Mouse (Mus musculus) lung, embryonic 14.5 days (tissue): ENCODE data around the gene Edil3. TPM values are rescaled to one million over a fixed set of nuclear protein-coding genes. Genes with fewer than 3 reads are reported as not detected.

Experiments
- ATAC-seq: fragments of 200-750 bp; cut with Nextera tagmentation; 2 replicates; pipeline ENCODE4 v1.8.0; 2017; ENCODE audit warnings: mild to moderate bottlenecking, moderate TSS enrichment, moderate library complexity; ENCODE audit not compliant: insufficient read depth
- DNase-seq: peaks from one replicate; pipeline ENCODE4 v3.0.0-alpha.2; 2015
- H3K27ac ChIP-seq: fragments of 300-500 bp; sonication (generic); 2 replicates; pipeline ENCODE4 v1.5.1; 2014; ENCODE audit warnings: low read depth, mild to moderate bottlenecking, moderate library complexity
- H3K27me3 ChIP-seq: fragments of 300-500 bp; sonication (generic); 2 replicates; pipeline ENCODE4 v1.6.1; 2014; ENCODE audit warnings: low read length, control low read depth; ENCODE audit not compliant: insufficient read depth
- H3K36me3 ChIP-seq: fragments of 300-500 bp; sonication (generic); 2 replicates; pipeline ENCODE4 v1.6.1; 2014; ENCODE audit warnings: control low read depth; ENCODE audit not compliant: insufficient read depth
- H3K4me1 ChIP-seq: fragments of 300-500 bp; sonication (generic); 2 replicates; pipeline ENCODE4 v1.6.1; 2014; ENCODE audit warnings: antibody characterized with exemption, control low read depth; ENCODE audit not compliant: insufficient read depth
- H3K4me2 ChIP-seq: fragments of 300-500 bp; sonication (generic); 2 replicates; pipeline ENCODE4 v1.6.1; 2014; ENCODE audit warnings: mild to moderate bottlenecking
- H3K4me3 ChIP-seq: fragments of 300-500 bp; sonication (generic); 2 replicates; pipeline ENCODE4 v1.5.1; 2014; ENCODE audit warnings: low read depth, low read length
- H3K9ac ChIP-seq: fragments of 300-500 bp; sonication (generic); 2 replicates; pipeline ENCODE4 v1.6.1; 2014
- H3K9me3 ChIP-seq: fragments of 300-500 bp; sonication (generic); 2 replicates; pipeline ENCODE4 v1.6.1; 2016; ENCODE audit warnings: low read depth, low read length, control low read depth
- CTCF ChIP-seq: IDR thresholded peaks from 2 replicates; pipeline ENCODE4 v1.5.1; 2016; ENCODE audit warnings: antibody characterized with exemption, low read depth
- WGBS: fragments of 180-500 bp; shearing (Covaris S2); extraction: QIAGEN DNeasy Blood & Tissue Kit; methylation state at CpG from one replicate; pipeline ENCODE4 v1.1.7; 2014; 5-methylcytosine and 5-hydroxymethylcytosine counted together
- polyA plus RNA-seq: library from polyadenylated mRNA; unstranded; fragments of >200 nt; fragmentation: Nextera tagmentation; extraction: Ambion mirVana; gene quantifications from 2 replicates; pipeline ENCODE4 v1.2.1, GENCODE M21; 2014

Edil3 gene
- polyA plus RNA-seq, 1 experiment from 2014 or later = 8.9 TPM

DNA sequence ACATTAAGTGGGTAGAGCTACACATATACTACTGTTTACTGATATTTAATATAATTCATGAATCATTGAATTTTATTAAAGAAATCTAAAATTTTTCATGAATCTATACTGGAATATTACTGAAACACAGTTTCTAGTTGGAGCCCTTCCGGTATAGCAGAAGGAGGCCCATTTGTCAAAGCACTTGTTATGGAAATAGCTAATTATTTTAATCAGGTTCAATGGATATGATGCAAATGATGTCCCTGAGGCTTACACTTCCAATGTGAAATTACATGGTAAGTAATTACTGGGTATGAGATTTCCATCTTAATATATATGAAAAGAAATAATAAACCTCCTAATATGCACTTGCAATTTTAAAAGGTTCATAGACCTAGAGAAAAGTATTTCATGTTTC, 254.9 kb downstream of the Edil3 start:
- DNase-seq = no peak
- Histone ChIP-seq H3K9ac (no peak overlapping the region), H3K4me2 (no peak overlapping the region), H3K36me3 (no peaks in the 10 kb centered on the region), H3K4me3 (no peak overlapping the region), H3K9me3 (no peaks in the 10 kb centered on the region), H3K27me3 (no peaks in the 10 kb centered on the region), H3K27ac (no peak overlapping the region), H3K4me1 (no peaks in the 10 kb centered on the region)
- 88% methylated on average over 1 of the region's 1 CpGs for WGBS
- no peak for ATAC-seq
- TF ChIP-seq CTCF = no peak

DNA sequence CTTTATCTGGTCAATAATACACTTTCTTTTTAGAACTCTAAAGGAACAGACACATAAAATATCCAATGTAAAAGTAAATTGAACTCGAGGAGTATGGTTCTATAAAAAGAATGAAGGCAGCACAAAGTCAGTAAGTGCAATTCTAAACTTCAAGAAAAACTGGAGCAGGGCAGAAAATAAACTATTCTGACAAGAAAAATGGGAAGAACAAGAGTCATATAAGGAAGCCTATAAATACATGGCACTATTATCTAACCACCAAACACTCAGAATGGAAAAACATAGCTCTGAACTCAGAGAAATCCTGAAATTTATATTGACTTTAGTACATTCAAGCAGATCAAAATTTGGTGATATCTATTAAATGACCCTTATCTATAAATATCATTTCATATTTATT, 284.6 kb downstream of the Edil3 start:
- H3K9ac ChIP-seq = no peak overlapping the region
- H3K9me3 ChIP-seq = no peaks in the 10 kb centered on the region
- no peak overlapping the region for H3K4me3 ChIP-seq
- ATAC-seq (no peak), DNase-seq (no peak)
- no peaks in the 10 kb centered on the region for H3K4me1 ChIP-seq
- no peak overlapping the region for H3K27ac ChIP-seq
- H3K36me3 ChIP-seq = no peaks in the 10 kb centered on the region
- 48% methylated on average over 1 of the region's 1 CpGs for WGBS
- no peak for TF ChIP-seq CTCF
- H3K27me3 ChIP-seq = no peaks in the 10 kb centered on the region
- H3K4me2 ChIP-seq = no peak overlapping the region

DNA sequence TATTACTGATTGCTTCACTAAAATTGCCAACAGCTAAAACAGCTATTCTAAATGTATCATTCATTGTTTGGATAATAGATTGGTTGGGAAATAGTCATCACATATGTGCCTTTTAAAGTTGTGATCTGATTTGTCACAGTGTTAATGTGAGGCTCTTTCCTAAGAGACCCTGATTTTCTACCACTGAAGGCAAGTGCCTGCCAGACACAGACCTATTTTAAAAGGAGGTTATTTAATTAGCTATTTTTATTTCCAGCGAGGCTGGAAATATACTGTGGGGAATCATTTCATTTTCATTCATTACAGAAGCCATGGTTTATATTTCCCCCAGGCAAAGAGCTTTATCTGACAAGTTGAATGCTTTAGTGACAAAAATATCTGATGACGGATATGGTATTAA, 296.3 kb downstream of the Edil3 start:
- Histone ChIP-seq H3K4me1 (no peaks in the 10 kb centered on the region), H3K36me3 (no peaks in the 10 kb centered on the region), H3K27me3 (no peaks in the 10 kb centered on the region), H3K4me3 (no peak overlapping the region), H3K9ac (no peak overlapping the region), H3K4me2 (no peak overlapping the region), H3K9me3 (no peaks in the 10 kb centered on the region), H3K27ac (no peak overlapping the region)
- no peak for TF ChIP-seq CTCF
- WGBS = 45% methylated on average over 2 of the region's 2 CpGs
- no peak for ATAC-seq
- DNase-seq = no peak

DNA sequence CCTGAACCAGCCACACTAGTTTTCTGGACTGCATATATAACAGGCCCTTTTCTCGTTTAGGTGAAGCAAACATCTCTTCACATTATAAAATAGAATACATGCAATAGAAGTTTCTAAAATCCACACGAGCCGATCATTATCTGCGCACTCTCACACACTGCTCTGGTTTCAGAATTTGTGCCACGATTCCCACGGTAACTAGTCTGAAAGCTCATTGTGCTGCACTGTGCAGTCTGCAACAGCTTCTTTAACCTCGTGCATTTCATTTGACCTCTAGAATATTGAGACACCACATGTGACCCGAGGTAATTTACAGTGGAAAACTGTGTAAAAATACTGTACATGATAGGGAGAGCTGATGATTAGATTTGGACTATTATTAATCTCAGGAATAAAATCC, 298.5 kb downstream of the Edil3 start:
- no peak for TF ChIP-seq CTCF
- ATAC-seq (no peak), DNase-seq (no peak)
- Histone ChIP-seq H3K27me3 (no peaks in the 10 kb centered on the region), H3K9me3 (no peaks in the 10 kb centered on the region), H3K4me2 (no peak overlapping the region), H3K4me1 (no peaks in the 10 kb centered on the region), H3K27ac (no peak overlapping the region), H3K36me3 (no peaks in the 10 kb centered on the region), H3K9ac (no peak overlapping the region), H3K4me3 (no peak overlapping the region)
- 66% methylated on average over 8 of the region's 8 CpGs for WGBS

DNA sequence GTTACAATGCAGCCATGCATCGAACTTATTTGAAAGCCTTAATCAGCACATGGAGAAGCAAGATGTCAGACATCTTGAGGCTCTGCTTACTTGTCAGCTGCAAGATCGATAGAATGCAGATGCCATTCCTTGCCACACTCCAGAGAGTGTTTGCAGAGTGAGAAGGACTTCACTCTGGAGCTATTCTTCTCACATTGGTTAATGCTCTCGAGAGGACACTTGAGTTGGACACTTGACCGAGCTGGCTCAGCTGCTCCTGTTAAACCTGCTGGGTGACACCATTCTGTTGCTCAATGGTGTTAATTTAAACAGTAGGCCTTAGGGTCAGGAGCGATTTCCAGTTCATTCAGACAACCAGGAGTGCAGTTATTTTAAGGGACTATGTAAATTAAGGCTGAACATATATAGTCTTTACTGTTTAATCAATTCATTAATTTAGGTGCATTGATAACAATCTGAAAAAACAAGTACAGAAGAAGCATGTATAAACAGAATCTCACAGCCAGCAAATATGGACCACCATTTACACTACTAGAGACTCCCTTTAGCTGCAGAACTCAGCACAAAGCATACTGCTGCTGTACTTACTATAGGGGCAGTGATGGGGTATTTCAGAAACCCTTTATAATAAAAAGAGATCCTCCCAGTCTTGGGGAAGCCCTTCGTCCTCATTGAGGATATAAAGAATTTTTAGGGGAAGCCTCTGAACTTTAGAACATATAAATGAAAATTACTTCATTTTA, 301.4 kb downstream of the Edil3 start:
- Histone ChIP-seq H3K4me1 (no peaks in the 10 kb centered on the region), H3K4me3 (no peak overlapping the region), H3K27ac (no peak overlapping the region), H3K27me3 (no peaks in the 10 kb centered on the region), H3K4me2 (0 out of 2 replicates have a peak overlapping the region, but pooled peaks have one; percentile 5), H3K9ac (no peak overlapping the region), H3K9me3 (no peaks in the 10 kb centered on the region), H3K36me3 (no peaks in the 10 kb centered on the region)
- peak; percentile 98 for ATAC-seq
- 42% methylated on average over 6 of the region's 6 CpGs for WGBS
- TF ChIP-seq CTCF = no peak
- DNase-seq = peak; percentile 78

DNA sequence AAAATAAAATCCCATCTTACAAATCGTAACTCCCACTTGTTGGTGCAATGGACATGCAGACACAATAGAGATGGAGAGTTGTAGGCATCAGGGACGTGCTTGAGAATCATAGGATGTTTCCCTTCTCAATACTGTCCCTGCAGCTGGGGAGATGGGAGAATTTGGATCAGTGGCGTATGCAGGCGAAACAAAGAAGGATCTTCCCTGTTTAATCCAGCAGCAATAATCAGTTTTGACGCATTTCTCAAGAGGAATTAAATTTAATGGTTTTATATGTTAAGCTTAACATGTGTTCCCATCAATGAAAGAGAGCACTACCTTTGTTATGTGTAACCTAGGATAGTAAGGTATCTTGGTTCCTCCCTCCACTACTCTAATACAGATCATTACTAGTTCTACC, 302.1 kb downstream of the Edil3 start:
- no peak overlapping the region for H3K4me2 ChIP-seq
- no peak for ATAC-seq
- H3K27ac ChIP-seq = no peak overlapping the region
- no peaks in the 10 kb centered on the region for H3K4me1 ChIP-seq
- H3K9ac ChIP-seq = no peak overlapping the region
- 85% methylated on average over 5 of the region's 5 CpGs for WGBS
- TF ChIP-seq CTCF = no peak
- H3K9me3 ChIP-seq = no peaks in the 10 kb centered on the region
- H3K4me3 ChIP-seq = no peak overlapping the region
- no peak for DNase-seq
- H3K36me3 ChIP-seq = no peaks in the 10 kb centered on the region
- no peaks in the 10 kb centered on the region for H3K27me3 ChIP-seq

DNA sequence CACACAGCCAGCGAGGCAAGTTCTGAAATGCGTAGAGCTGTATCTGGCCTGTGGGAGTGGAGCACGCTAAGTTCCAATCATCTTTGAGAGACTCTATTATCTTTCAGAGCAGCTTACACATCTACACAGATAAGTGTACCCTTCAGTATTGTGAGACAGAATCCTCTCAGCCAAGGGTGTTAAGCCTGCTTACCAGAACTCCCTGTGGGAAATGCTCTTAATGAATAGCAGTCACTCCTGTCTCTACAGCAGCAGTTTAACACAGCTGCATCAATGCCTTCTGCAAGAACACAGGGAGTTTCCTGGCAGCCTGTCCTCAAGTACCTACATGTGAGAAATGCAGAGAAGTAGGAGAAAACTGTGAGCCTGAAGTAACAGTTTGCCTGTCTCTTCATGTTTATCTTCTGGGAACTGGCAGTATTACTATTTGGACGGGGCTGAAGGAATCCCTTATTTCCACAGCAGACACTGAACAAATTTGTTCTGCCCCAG, 324.8 kb downstream of the Edil3 start:
- H3K9me3 ChIP-seq = no peaks in the 10 kb centered on the region
- H3K27me3 ChIP-seq = no peaks in the 10 kb centered on the region
- 45% methylated on average over 4 of the region's 4 CpGs for WGBS
- peak; percentile 12 for DNase-seq
- no peaks in the 10 kb centered on the region; the same call in 1 of the 2 replicates for H3K4me1 ChIP-seq
- peak overlapping the region; percentile 61; the same call in 1 of the 2 replicates for H3K27ac ChIP-seq
- H3K36me3 ChIP-seq = no peaks in the 10 kb centered on the region
- no peak overlapping the region for H3K9ac ChIP-seq
- H3K4me2 ChIP-seq = no peak overlapping the region
- TF ChIP-seq CTCF = no peak
- H3K4me3 ChIP-seq = no peak overlapping the region
- peak; percentile 44; the same call in 1 of the 2 replicates for ATAC-seq
